Mouse (Mus musculus) midbrain, embryonic 11.5 days (tissue): ENCODE data around the gene Atg4c. TPM values are rescaled to one million over a fixed set of nuclear protein-coding genes. Genes with fewer than 3 reads are reported as not detected.

Experiments used
- ATAC-seq: fragments of 200-750 bp; cut with Nextera tagmentation; 2 replicates; pipeline ENCODE4 v1.8.0; 2017; ENCODE audit warnings: moderate TSS enrichment, moderate library complexity; ENCODE audit not compliant: low FRiP score
- DNase-seq: peaks from one replicate; pipeline ENCODE4 v3.0.0; 2015; ENCODE audit warnings: low spot score; ENCODE audit errors: missing footprints
- H3K27ac ChIP-seq: fragments of 300-500 bp; sonication (generic); 2 replicates; pipeline ENCODE4 v1.5.1; 2014; ENCODE audit warnings: low read depth, low read length
- H3K27me3 ChIP-seq: fragments of 300-500 bp; sonication (generic); 2 replicates; pipeline ENCODE4 v1.6.1; 2014; ENCODE audit warnings: mild to moderate bottlenecking, low read length, moderate library complexity, mixed read lengths; ENCODE audit not compliant: control insufficient read depth, insufficient read depth
- H3K36me3 ChIP-seq: fragments of 300-500 bp; sonication (generic); 2 replicates; pipeline ENCODE4 v1.6.1; 2014; ENCODE audit warnings: mild to moderate bottlenecking, low read length, moderate library complexity, mixed read lengths; ENCODE audit not compliant: control insufficient read depth, insufficient read depth
- H3K4me1 ChIP-seq: fragments of 300-500 bp; sonication (generic); 2 replicates; pipeline ENCODE4 v1.6.1; 2014; ENCODE audit warnings: low read length; ENCODE audit not compliant: control insufficient read depth, insufficient read depth
- H3K4me2 ChIP-seq: fragments of 300-500 bp; sonication (generic); 2 replicates; pipeline ENCODE4 v1.6.1; 2014; ENCODE audit warnings: mild to moderate bottlenecking, moderate library complexity
- H3K4me3 ChIP-seq: fragments of 300-500 bp; sonication (generic); 2 replicates; pipeline ENCODE4 v1.5.1; 2014; ENCODE audit warnings: low read depth, low read length
- H3K9ac ChIP-seq: fragments of 300-500 bp; sonication (generic); 2 replicates; pipeline ENCODE4 v1.6.1; 2014; ENCODE audit warnings: low read length
- H3K9me3 ChIP-seq: fragments of 300-500 bp; sonication (generic); 2 replicates; pipeline ENCODE4 v1.6.1; 2016; ENCODE audit warnings: low read length; ENCODE audit not compliant: control insufficient read depth
- WGBS: fragments of 180-500 bp; shearing (Covaris S2); extraction: QIAGEN DNeasy Blood & Tissue Kit; methylation state at CpG from one replicate; pipeline ENCODE4 v1.1.7; 2014; 5-methylcytosine and 5-hydroxymethylcytosine counted together
- polyA plus RNA-seq: library from polyadenylated mRNA; unstranded; fragments of >200 nt; fragmentation: Nextera tagmentation; extraction: Ambion mirVana; gene quantifications from 2 replicates; pipeline ENCODE4 v1.2.1, GENCODE M21; 2014

Gene Atg4c
- polyA plus RNA-seq, 1 experiment from 2014 or later: 13.7 TPM

GRCm38 (mm10) chr4:99199757-99200251, 6.1 kb downstream of the Atg4c start:
- no peak for ATAC-seq
- H3K4me1 ChIP-seq: no peaks in the 10 kb centered on the region
- no peaks in the 10 kb centered on the region for H3K36me3 ChIP-seq
- DNase-seq: no peak
- no peak overlapping the region for H3K9ac ChIP-seq
- no peak overlapping the region for H3K4me2 ChIP-seq
- no peak overlapping the region for H3K4me3 ChIP-seq
- no peak overlapping the region for H3K27ac ChIP-seq
- WGBS: 78% methylated on average over 13 of the region's 13 CpGs
- no peaks in the 10 kb centered on the region for H3K9me3 ChIP-seq
- H3K27me3 ChIP-seq: no peaks in the 10 kb centered on the region

GRCm38 (mm10) chr4:99200383-99201136, 6.8 kb downstream of the Atg4c start:
- H3K27ac ChIP-seq: no peak overlapping the region
- no peak overlapping the region for H3K9ac ChIP-seq
- H3K27me3 ChIP-seq: no peaks in the 10 kb centered on the region
- no peaks in the 10 kb centered on the region for H3K4me1 ChIP-seq
- DNase-seq: no peak
- H3K9me3 ChIP-seq: no peaks in the 10 kb centered on the region
- no peak overlapping the region for H3K4me3 ChIP-seq
- 94% methylated on average over 7 of the region's 7 CpGs for WGBS
- H3K4me2 ChIP-seq: no peak overlapping the region
- H3K36me3 ChIP-seq: no peaks in the 10 kb centered on the region
- no peak for ATAC-seq

DNA sequence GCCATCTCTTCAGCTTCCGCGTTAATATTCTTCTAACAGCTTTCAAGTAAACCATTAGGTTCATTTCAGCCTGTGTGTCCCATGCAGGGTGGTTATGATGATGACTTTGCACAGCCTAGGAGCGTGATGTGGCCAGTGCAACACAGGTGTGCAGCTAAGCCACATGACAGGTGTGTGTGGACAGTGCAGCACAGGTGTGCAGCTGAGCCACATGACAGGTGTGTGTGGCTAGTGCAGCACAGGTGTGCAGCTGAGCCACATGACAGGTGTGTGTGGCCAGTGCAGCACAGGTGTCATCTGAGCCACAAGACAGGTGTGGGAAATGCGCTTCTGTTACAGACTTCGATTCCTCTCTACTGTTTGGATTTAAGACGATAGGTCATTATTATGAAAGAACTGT, 12.0 kb downstream of the Atg4c start:
- 94% methylated on average over 6 of the region's 6 CpGs for WGBS
- H3K27ac ChIP-seq: no peak overlapping the region
- no peak overlapping the region for H3K9ac ChIP-seq

GRCm38 (mm10) chr4:99206356-99206755, 12.6 kb downstream of the Atg4c start:
- Histone ChIP-seq H3K4me1 (peaks cover 2% of the 10 kb centered on the region; the same call in 1 of the 2 replicates), H3K9ac (no peak overlapping the region), H3K36me3 (no peaks in the 10 kb centered on the region), H3K9me3 (no peaks in the 10 kb centered on the region), H3K27ac (no peak overlapping the region), H3K4me3 (no peak overlapping the region), H3K27me3 (no peaks in the 10 kb centered on the region), H3K4me2 (no peak overlapping the region)
- ATAC-seq (no peak), DNase-seq (no peak)
- 69% methylated on average over 3 of the region's 3 CpGs for WGBS

More for the DNA sequence above, 12.0 kb downstream of the Atg4c start:
- DNase-seq: no peak
- Histone ChIP-seq H3K27me3 (no peaks in the 10 kb centered on the region), H3K9me3 (no peaks in the 10 kb centered on the region), H3K4me2 (no peak overlapping the region), H3K36me3 (no peaks in the 10 kb centered on the region), H3K4me3 (no peak overlapping the region), H3K4me1 (peaks cover 2% of the 10 kb centered on the region; the same call in 1 of the 2 replicates)
- ATAC-seq: no peak

DNA sequence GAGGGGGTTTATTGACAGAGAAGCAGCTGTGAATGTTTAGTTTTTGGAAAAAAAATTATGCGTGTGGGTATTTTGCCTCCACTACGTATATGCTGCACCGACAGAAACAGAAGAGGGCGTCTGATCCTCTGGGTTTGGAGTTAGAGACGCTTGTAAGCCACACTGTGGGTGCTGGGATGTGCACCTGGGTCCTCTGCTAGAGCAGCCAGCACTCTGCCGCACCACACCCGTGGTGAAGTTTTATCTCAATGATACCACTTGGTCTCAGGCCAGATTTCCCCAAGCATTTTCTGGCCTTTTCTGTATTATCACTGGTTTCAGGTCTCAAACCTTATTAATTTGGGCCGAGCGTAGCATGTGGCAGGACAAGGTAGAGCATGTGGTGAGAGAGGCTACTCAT, 16.4 kb downstream of the Atg4c start:
- H3K9ac ChIP-seq: no peak overlapping the region
- H3K27ac ChIP-seq: no peak overlapping the region
- no peak overlapping the region for H3K4me2 ChIP-seq
- no peaks in the 10 kb centered on the region for H3K27me3 ChIP-seq
- H3K4me3 ChIP-seq: no peak overlapping the region
- H3K9me3 ChIP-seq: no peaks in the 10 kb centered on the region
- ATAC-seq: no peak
- H3K36me3 ChIP-seq: no peaks in the 10 kb centered on the region
- peaks cover 2% of the 10 kb centered on the region; the same call in 1 of the 2 replicates for H3K4me1 ChIP-seq
- DNase-seq: no peak
- WGBS: 95% methylated on average over 9 of the region's 9 CpGs

- ATAC-seq: no peak
- Histone ChIP-seq H3K9me3 (no peaks in the 10 kb centered on the region), H3K4me3 (no peak overlapping the region), H3K27me3 (no peaks in the 10 kb centered on the region), H3K4me2 (no peak overlapping the region), H3K4me1 (peaks cover 2% of the 10 kb centered on the region; the same call in 1 of the 2 replicates), H3K9ac (no peak overlapping the region), H3K36me3 (no peaks in the 10 kb centered on the region), H3K27ac (no peak overlapping the region)
- no peak for DNase-seq
- WGBS: 87% methylated on average over 8 of the region's 8 CpGs
These were observed 17.9 kb downstream of the Atg4c start for GRCm38 (mm10) chr4:99211606-99212005.

DNA sequence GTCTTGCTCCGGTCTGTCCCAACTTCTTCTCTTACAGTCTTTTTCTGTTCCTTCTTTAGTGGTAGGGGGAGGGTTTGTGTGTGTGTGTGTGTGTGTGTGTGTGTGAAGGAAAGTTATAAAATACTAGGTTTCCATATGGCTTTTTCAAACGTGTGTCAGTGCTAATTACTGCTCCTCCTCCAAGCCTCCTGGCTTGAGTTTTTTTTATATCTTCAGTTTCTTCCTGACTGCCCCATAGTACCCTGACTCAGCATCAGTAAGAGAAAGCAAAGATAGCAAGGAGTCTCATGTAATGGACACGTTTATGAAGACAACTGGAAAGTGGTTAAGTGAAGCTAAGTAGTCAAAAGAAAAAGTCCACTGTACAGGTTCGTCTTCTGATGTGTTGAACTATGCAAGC, 19.4 kb downstream of the Atg4c start:
- Histone ChIP-seq H3K9me3 (no peaks in the 10 kb centered on the region), H3K4me2 (no peak overlapping the region), H3K4me3 (no peak overlapping the region), H3K4me1 (peaks cover 2% of the 10 kb centered on the region; the same call in 1 of the 2 replicates), H3K36me3 (no peaks in the 10 kb centered on the region), H3K27ac (no peak overlapping the region), H3K9ac (no peak overlapping the region), H3K27me3 (no peaks in the 10 kb centered on the region)
- DNase-seq: no peak
- no peak for ATAC-seq
- 87% methylated on average over 4 of the region's 4 CpGs for WGBS

DNA sequence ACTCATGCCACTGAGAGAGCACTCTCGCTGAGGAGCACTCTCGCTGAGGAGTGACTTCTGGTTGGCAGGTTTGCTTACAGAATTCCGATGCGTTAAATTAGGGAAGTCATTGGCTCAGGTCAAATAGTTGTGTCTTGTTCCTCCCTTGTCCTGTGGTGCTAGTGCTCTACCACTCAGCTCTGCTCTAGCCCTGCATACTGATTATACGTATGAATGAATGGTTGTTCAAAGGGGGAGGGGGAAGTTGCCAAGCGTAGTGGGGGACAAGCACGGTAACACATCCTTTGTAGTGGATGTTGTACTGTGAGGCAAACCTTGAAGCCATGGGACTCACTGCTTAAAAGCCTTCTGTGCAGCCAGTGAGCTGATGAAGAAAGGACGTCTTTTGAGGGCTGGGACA, 28.5 kb downstream of the Atg4c start:
- no peaks in the 10 kb centered on the region for H3K27me3 ChIP-seq
- 87% methylated on average over 8 of the region's 8 CpGs for WGBS
- ATAC-seq: no peak

DNA sequence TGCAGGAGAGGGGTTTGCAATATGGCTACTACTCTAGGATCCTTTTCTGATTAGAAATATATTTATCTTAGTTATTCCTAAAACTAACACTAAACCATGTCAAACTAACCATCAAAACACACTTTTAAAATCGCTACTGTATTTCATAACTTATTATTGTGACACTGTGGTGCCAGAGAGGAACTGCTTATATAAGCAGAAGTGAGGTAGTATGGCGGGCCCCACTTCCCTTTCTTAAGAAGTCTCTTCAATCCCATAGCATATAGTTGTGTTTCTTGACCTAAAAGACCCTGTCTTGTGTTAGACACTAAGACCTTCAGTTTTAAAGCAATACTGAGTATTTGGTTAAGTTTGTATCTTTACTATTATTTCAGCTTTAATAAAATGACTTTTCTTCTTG, 31.1 kb downstream of the Atg4c start:
- Histone ChIP-seq H3K4me3 (no peak overlapping the region), H3K4me2 (no peak overlapping the region), H3K9ac (no peak overlapping the region), H3K27me3 (no peaks in the 10 kb centered on the region), H3K27ac (no peak overlapping the region), H3K4me1 (no peaks in the 10 kb centered on the region), H3K9me3 (no peaks in the 10 kb centered on the region), H3K36me3 (no peaks in the 10 kb centered on the region)
- WGBS: 90% methylated on average over 2 of the region's 2 CpGs
- DNase-seq: no peak
- ATAC-seq: no peak

More for the DNA sequence above, 28.5 kb downstream of the Atg4c start:
- H3K4me2 ChIP-seq: no peak overlapping the region
- no peaks in the 10 kb centered on the region for H3K4me1 ChIP-seq
- no peak for DNase-seq
- H3K27ac ChIP-seq: no peak overlapping the region
- H3K9me3 ChIP-seq: no peaks in the 10 kb centered on the region
- H3K9ac ChIP-seq: no peak overlapping the region
- H3K4me3 ChIP-seq: no peak overlapping the region
- H3K36me3 ChIP-seq: no peaks in the 10 kb centered on the region
